Mouse (Mus musculus) midbrain, embryonic 14.5 days (tissue): ENCODE data around the gene Ppp1r15a. TPM values are rescaled to one million over a fixed set of nuclear protein-coding genes. Genes with fewer than 3 reads are reported as not detected.
A peak's percentile ranks its signal among the peaks of the same experiment; 100 is the strongest.
"Not testable (repeated sequence)": the region's sequence is repeated elsewhere in the genome, so short reads cannot be mapped to it uniquely, and the experiment has no call there.

ENCODE experiments used
- ATAC-seq: fragments of 200-750 bp; cut with Nextera tagmentation; 2 replicates; pipeline ENCODE4 v1.8.0; 2017; ENCODE audit warnings: moderate number of reproducible peaks, moderate library complexity; ENCODE audit not compliant: low FRiP score, low TSS enrichment
- DNase-seq: peaks from one replicate; pipeline ENCODE4 v3.0.0-alpha.2; 2015
- H3K27ac ChIP-seq: fragments of 300-500 bp; sonication (generic); replicated peaks from 2 replicates; pipeline ENCODE4 v1.5.1; 2014; ENCODE audit warnings: mild to moderate bottlenecking, low read depth, low read length, moderate library complexity
- H3K27me3 ChIP-seq: fragments of 300-500 bp; sonication (generic); 2 replicates; pipeline ENCODE4 v1.6.1; 2014; ENCODE audit warnings: low read length, control low read depth, mixed read lengths; ENCODE audit not compliant: control insufficient read depth, insufficient read depth
- H3K36me3 ChIP-seq: fragments of 300-500 bp; sonication (generic); 2 replicates; pipeline ENCODE4 v1.6.1; 2014; ENCODE audit warnings: low read length, control low read depth; ENCODE audit not compliant: control insufficient read depth, insufficient read depth
- H3K4me1 ChIP-seq: fragments of 300-500 bp; sonication (generic); 2 replicates; pipeline ENCODE4 v1.6.1; 2014; ENCODE audit warnings: mild to moderate bottlenecking, antibody characterized with exemption, low read length, control low read depth; ENCODE audit not compliant: control insufficient read depth, insufficient read depth
- H3K4me2 ChIP-seq: fragments of 300-500 bp; sonication (generic); 2 replicates; pipeline ENCODE4 v1.6.1; 2014; ENCODE audit warnings: mild to moderate bottlenecking, low read length, moderate library complexity
- H3K4me3 ChIP-seq: fragments of 300-500 bp; sonication (generic); replicated peaks from 2 replicates; pipeline ENCODE4 v1.5.1; 2014; ENCODE audit warnings: low read depth, low read length
- H3K9ac ChIP-seq: fragments of 300-500 bp; sonication (generic); replicated peaks from 2 replicates; pipeline ENCODE4 v1.6.1; 2014; ENCODE audit warnings: mild to moderate bottlenecking, low read length, moderate library complexity
- H3K9me3 ChIP-seq: fragments of 300-500 bp; sonication (generic); 2 replicates; pipeline ENCODE4 v1.6.1; 2016; ENCODE audit warnings: low read length, control low read depth, mixed read lengths; ENCODE audit not compliant: control insufficient read depth
- WGBS: fragments of 180-500 bp; shearing (Covaris S2); extraction: QIAGEN DNeasy Blood & Tissue Kit; methylation state at CpG from one replicate; pipeline ENCODE4 v1.1.7; 2014; 5-methylcytosine and 5-hydroxymethylcytosine counted together
- polyA plus RNA-seq: library from polyadenylated mRNA; unstranded; fragments of >200 nt; fragmentation: Nextera tagmentation; extraction: Ambion mirVana; gene quantifications from 2 replicates; pipeline ENCODE4 v1.2.1, GENCODE M21; 2014

Ppp1r15a gene
- polyA plus RNA-seq, 1 experiment from 2014 or later = 10.2 TPM

GRCm38 (mm10) chr7:45523678-45524170, 2.3 kb downstream of the Ppp1r15a start:
- H3K9ac ChIP-seq = no peak overlapping the region
- DNase-seq (no peak), ATAC-seq (no peak)
- no peaks in the 10 kb centered on the region for H3K9me3 ChIP-seq
- H3K4me2 ChIP-seq = no peak overlapping the region
- no peak overlapping the region for H3K4me3 ChIP-seq
- H3K27ac ChIP-seq = no peak overlapping the region
- peaks cover 12% of the 10 kb centered on the region for H3K4me1 ChIP-seq
- 90% methylated on average over 13 of the region's 13 CpGs for WGBS
- H3K36me3 ChIP-seq = no peaks in the 10 kb centered on the region
- H3K27me3 ChIP-seq = no peaks in the 10 kb centered on the region

- Histone ChIP-seq H3K9ac (no peak overlapping the region), H3K4me2 (no peak overlapping the region), H3K9me3 (no peaks in the 10 kb centered on the region), H3K27me3 (no peaks in the 10 kb centered on the region), H3K27ac (no peak overlapping the region), H3K4me1 (peaks cover 12% of the 10 kb centered on the region), H3K4me3 (no peak overlapping the region), H3K36me3 (no peaks in the 10 kb centered on the region)
- no peak for DNase-seq
- 77% methylated on average over 18 of the region's 18 CpGs for WGBS
- no peak for ATAC-seq
Measured at GRCm38 (mm10) chr7:45522957-45523676, 3.0 kb downstream of the Ppp1r15a start.

GRCm38 (mm10) chr7:45522194-45522752, 3.8 kb downstream of the Ppp1r15a start:
- ATAC-seq = no peak
- H3K9ac ChIP-seq = no peak overlapping the region

DNA sequence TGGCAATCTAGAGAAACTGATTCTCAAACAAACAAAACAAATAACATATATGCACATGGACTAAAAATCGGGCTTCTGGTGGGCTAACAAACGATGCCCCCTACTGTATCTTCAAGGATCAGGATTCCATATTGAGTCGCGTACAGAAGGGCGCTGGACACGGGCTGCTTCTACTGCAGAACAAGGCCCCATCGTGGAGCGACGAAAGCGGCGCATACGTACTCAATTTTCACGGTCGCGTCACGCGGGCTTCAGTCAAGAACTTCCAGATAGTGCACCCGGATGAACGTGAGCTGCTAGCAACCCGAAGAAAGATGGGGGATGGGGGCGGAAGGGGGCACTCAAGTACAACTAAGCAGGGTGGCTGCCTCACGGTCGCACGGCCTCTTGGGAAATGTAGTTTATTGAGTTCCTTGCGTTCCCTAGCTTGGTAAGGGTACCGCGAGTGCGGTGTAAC, 4.3 kb downstream of the Ppp1r15a start:
- no peaks in the 10 kb centered on the region for H3K36me3 ChIP-seq
- peak overlapping the region; percentile 83 for H3K27ac ChIP-seq
- H3K4me2 ChIP-seq = peak overlapping the region; percentile 58
- no peaks in the 10 kb centered on the region for H3K9me3 ChIP-seq
- peak; percentile 75 for ATAC-seq
- no peaks in the 10 kb centered on the region for H3K27me3 ChIP-seq
- under 1% methylated on average over 28 of the region's 28 CpGs for WGBS
- DNase-seq = peak; percentile 97
- peak overlapping the region; percentile 51; the same call in 1 of the 2 replicates for H3K9ac ChIP-seq
- peaks cover 12% of the 10 kb centered on the region for H3K4me1 ChIP-seq
- H3K4me3 ChIP-seq = peak overlapping the region; percentile 42

More at GRCm38 (mm10) chr7:45522194-45522752, 3.8 kb downstream of the Ppp1r15a start:
- Histone ChIP-seq H3K36me3 (no peaks in the 10 kb centered on the region), H3K9me3 (no peaks in the 10 kb centered on the region), H3K27ac (no peak overlapping the region), H3K4me1 (peaks cover 12% of the 10 kb centered on the region), H3K4me2 (peak overlapping the region; percentile 58), H3K27me3 (no peaks in the 10 kb centered on the region), H3K4me3 (peak overlapping the region; percentile 42)
- no peak for DNase-seq
- 55% methylated on average over 16 of the region's 16 CpGs for WGBS

DNA sequence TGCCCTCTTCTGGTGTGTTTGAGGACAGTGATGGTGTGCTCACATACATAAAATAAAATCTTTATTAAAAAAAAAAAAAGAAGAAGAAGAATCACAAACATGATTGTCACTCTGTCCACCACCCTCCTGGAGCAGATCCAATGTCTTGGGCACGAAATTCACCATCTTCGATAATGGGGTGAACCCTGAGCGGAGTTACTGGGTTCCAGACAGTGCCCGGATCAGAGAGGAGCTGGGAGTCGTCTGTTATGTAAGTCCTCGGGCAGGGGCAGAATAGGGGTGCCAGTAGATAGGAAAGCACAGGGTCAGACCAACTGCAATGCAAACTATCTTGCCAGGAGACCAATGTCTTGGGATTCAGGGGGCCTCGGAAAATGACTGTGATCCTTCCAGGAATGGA, 5.5 kb downstream of the Ppp1r15a start:
- Histone ChIP-seq H3K4me3 (no peak overlapping the region), H3K36me3 (no peaks in the 10 kb centered on the region)
- 94% methylated on average over 7 of the region's 7 CpGs for WGBS

DNA sequence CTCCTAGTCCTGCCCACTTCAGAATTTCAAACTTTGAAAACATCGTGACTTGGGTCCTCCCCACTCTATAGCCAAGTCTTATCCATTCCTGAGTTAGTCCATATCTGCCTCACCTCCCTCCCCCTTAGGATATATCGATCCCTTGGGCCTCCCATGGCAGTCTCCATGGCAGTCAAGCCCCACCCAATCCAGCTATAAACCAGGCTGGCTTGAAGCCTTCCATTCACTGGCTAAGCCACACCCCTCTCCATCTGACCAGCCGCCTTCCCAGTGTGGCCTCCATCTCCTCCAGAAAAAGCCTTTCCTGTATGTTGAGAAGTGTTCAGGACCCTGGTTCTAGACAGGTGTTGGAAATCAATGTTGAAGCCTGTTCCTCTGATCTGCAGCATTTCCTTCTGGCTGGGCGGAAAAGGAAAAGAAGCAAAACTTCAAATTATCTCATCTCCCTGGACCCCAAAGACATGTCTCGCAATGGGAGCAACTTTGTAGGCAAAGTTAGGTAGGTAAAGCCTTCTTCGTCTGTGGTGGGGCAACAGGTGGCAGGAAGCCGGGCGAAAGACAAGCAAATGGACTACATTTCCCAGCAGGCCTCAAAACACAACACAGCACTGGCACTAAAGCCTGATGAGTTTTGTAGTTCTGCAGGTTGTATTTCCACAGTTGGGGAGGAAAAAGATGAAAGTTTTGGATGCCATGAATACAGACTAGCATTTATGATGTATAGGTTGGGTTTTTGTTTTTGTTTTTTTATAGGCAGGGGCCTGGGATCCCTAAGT, 6.5 kb downstream of the Ppp1r15a start:
- no peaks in the 10 kb centered on the region for H3K27me3 ChIP-seq
- peak; percentile 30 for DNase-seq

More for the DNA sequence above, 5.5 kb downstream of the Ppp1r15a start:
- H3K9ac ChIP-seq = no peak overlapping the region
- no peaks in the 10 kb centered on the region for H3K27me3 ChIP-seq
- no peak for ATAC-seq
- H3K27ac ChIP-seq = no peak overlapping the region
- H3K4me2 ChIP-seq = no peak overlapping the region
- no peaks in the 10 kb centered on the region for H3K9me3 ChIP-seq
- DNase-seq = no peak
- H3K4me1 ChIP-seq = peaks cover 11% of the 10 kb centered on the region

GRCm38 (mm10) chr7:45518618-45519017, 7.5 kb downstream of the Ppp1r15a start:
- Histone ChIP-seq H3K4me1 (peaks cover 3% of the 10 kb centered on the region; the same call in 1 of the 2 replicates), H3K36me3 (no peaks in the 10 kb centered on the region), H3K9me3 (no peaks in the 10 kb centered on the region), H3K4me3 (no peak overlapping the region), H3K27ac (no peak overlapping the region), H3K27me3 (no peaks in the 10 kb centered on the region), H3K4me2 (no peak overlapping the region), H3K9ac (no peak overlapping the region)
- DNase-seq (no peak), ATAC-seq (no peak)
- 91% methylated on average over 16 of the region's 16 CpGs for WGBS

More for the DNA sequence above, 6.5 kb downstream of the Ppp1r15a start:
- Histone ChIP-seq H3K36me3 (no peaks in the 10 kb centered on the region), H3K4me1 (peaks cover 3% of the 10 kb centered on the region; the same call in 1 of the 2 replicates), H3K9ac (no peak overlapping the region), H3K9me3 (no peaks in the 10 kb centered on the region), H3K4me3 (no peak overlapping the region), H3K4me2 (no peak overlapping the region), H3K27ac (no peak overlapping the region)
- 82% methylated on average over 8 of the region's 8 CpGs for WGBS
- ATAC-seq = no peak

- not testable (repeated sequence) for H3K9ac ChIP-seq, DNase-seq, H3K4me1 ChIP-seq, H3K36me3 ChIP-seq, H3K4me3 ChIP-seq, H3K9me3 ChIP-seq, H3K27ac ChIP-seq, H3K4me2 ChIP-seq, ATAC-seq, H3K27me3 ChIP-seq
- WGBS = 72% methylated on average over 5 of the region's 5 CpGs
Measured at GRCm38 (mm10) chr7:45516846-45517245, 9.2 kb downstream of the Ppp1r15a start.
